Mouse (Mus musculus) spleen, adult 2 months (tissue): ENCODE measurements at regions not wholly inside any gene's neighbourhood (a gene's known extent, or its start where the extent isn't known, plus 50 kb on each side); places are given as distances from the start of the nearest gene placed in this dataset.

ENCODE experiments used
- CTCF ChIP-seq: fragments of 200-500 bp; IDR thresholded peaks from 2 replicates; pipeline ENCODE4 v1.5.1; 2011; ENCODE audit warnings: mild to moderate bottlenecking, inconsistent platforms; ENCODE audit not compliant: insufficient read depth, insufficient read length, insufficient replicate concordance; ENCODE audit errors: extremely low read depth
- POLR2A ChIP-seq: fragments of 200-500 bp; IDR thresholded peaks from 2 replicates; pipeline ENCODE4 v1.6.1; 2011; ENCODE audit warnings: low read depth, low read length, inconsistent platforms

GRCm38 (mm10) chr1:154045951-154046350 is 145.9 kb upstream of the Teddm2 start:
- no peak for TF ChIP-seq CTCF
- TF ChIP-seq POLR2A: no peak
